Mouse (Mus musculus) liver, adult 2 months (tissue): ENCODE data around the gene Slc6a20b.

Experiments used
- CTCF ChIP-seq: fragments of 200-500 bp; IDR thresholded peaks from 2 replicates; pipeline ENCODE4 v1.5.1; 2011; ENCODE audit warnings: low read depth, low read length, control low read depth
- POLR2A ChIP-seq: fragments of 200-500 bp; IDR thresholded peaks from 2 replicates; pipeline ENCODE4 v1.6.1; 2011; ENCODE audit warnings: low read length, control low read depth; ENCODE audit not compliant: insufficient read depth; ENCODE audit errors: extremely low read depth

DNA sequence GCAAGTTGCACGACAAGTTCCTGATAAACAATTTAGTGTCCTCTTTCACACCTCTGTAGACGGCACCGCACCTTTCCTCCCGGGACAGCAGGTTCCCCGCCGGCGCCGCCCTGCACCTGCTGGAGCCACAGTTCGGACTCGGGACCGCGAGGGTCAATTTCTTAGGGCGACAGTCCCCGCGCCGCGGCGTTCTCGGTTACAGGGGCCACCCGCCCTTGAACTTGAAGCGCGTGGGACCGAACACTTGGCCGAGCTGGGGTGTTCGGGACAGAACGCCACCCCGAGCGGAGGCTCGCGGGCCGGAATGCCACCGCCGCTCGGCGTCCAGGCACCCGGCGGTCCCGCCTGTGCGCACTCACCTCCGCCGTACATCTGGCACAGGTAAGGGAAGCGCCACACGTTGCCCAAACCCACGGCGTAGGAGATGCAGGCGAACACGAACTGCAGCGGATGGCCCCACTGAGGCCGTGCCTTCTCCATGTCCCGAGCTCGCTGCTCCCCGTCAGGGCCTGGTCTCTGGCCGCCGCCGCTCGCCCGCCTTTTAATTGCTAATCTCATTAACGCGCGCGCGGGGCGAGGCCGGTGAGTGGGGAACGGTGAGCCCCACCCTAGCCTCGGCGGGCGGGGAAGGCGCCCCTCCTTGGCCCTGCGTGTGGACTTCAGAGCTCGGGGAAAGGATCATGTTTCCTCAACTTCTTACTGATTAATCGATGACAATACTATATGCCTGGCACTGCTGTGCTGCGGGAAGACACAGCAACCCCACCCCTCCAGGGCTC, 46.2 kb upstream of the Slc6a20b start, which contains the start of the genes Ccr9 and Slc6a20a:
- TF ChIP-seq CTCF (no peak), POLR2A (no peak)
